Mouse (Mus musculus): ENCODE measurements around the gene Itga8. TPM values are rescaled to one million over a fixed set of nuclear protein-coding genes. Genes with fewer than 3 reads are reported as not detected.

Itga8 gene
- total and polyA plus RNA-seq, 2 experiments from 2014 or later, result 1.9 to 7.1 TPM

DNA sequence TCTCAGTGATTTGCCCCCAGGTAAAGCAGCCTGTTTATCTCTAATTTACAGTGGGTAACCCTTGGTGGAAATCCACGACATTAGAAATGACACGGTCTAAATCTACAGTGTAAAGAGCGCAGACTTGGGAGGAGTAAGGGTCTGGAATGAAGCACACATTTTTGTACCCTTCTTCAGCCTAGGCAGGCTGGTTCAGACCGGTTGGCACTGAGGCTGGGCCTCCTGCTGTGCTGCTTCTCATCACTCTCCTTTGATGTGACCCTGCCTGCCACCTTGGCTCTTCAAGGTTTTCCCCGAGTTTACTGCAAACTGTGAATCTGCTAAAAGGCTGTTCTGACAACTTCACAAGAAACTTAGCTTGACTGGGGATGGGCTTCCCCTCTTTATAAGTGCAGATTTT is 95.8 kb downstream of the Itga8 start:
- WGBS, result 61% methylated on average over 5 of the region's 5 CpGs
- Histone ChIP-seq H3K4me1 (ENCODE audit: insufficient read depth) (no peaks in the 10 kb centered on the region), H3K27me3 (ENCODE audit: insufficient read depth, low read length) (no peaks in the 10 kb centered on the region), H3K27ac (ENCODE audit: low read depth, low read length) (no peak overlapping the region), H3K4me2 (ENCODE audit: low read depth) (no peak overlapping the region), H3K9me3 (ENCODE audit: low read length) (no peaks in the 10 kb centered on the region), H3K4me3 (ENCODE audit: low read depth, low read length) (no peak overlapping the region), H3K36me3 (ENCODE audit: insufficient read depth) (no peaks in the 10 kb centered on the region), H3K9ac (no peak overlapping the region)
- no peak for ATAC-seq
- no peak for DNase-seq
- TF ChIP-seq CTCF (IDR thresholded peaks at IDR 0.05; ENCODE audit: low read depth), result no peak

DNA sequence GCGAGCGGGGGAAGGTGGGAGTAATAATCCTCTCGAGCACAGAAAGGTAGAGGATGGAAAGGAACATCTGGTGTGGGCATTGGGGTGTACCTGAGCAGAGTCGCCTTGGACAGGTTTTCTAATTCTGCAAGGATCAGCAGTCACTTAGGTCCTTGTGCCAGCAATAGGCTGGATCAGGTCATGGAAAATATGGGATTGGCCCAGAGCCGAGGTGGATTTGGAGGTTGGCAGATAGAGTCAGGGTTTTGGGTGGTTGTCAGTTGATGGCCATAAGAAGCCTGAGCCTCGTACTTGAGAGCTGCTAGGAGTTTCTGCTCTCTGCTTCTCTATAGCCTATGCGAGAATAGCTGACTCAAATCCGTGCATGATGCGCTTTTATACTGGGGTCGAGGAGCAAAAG is 98.5 kb downstream of the Itga8 start:
- no peaks in the 10 kb centered on the region for H3K27me3 ChIP-seq (ENCODE audit: insufficient read depth, low read length)

GRCm38 (mm10) chr2:12198699-12199098 is 103.0 kb downstream of the Itga8 start:
- Histone ChIP-seq H3K27me3 (ENCODE audit: insufficient read depth, low read length) (no peaks in the 10 kb centered on the region), H3K36me3 (ENCODE audit: insufficient read depth) (no peaks in the 10 kb centered on the region), H3K9ac (no peak overlapping the region), H3K9me3 (ENCODE audit: low read length) (no peaks in the 10 kb centered on the region), H3K4me2 (ENCODE audit: low read depth) (no peak overlapping the region), H3K4me3 (ENCODE audit: low read depth, low read length) (no peak overlapping the region), H3K27ac (ENCODE audit: low read depth, low read length) (no peak overlapping the region), H3K4me1 (ENCODE audit: insufficient read depth) (no peaks in the 10 kb centered on the region)
- whole genome bisulfite sequencing, result 80% methylated on average over 7 of the region's 7 CpGs
- no peak for DNase-seq
- ATAC-seq, result no peak
- TF ChIP-seq CTCF (IDR thresholded peaks at IDR 0.05; ENCODE audit: low read depth), result no peak

More for the DNA sequence above, 98.5 kb downstream of the Itga8 start:
- no peak for DNase-seq
- H3K4me1 ChIP-seq (ENCODE audit: insufficient read depth), result no peaks in the 10 kb centered on the region
- no peak overlapping the region for H3K27ac ChIP-seq (ENCODE audit: low read depth, low read length)
- ATAC-seq, result no peak
- no peak overlapping the region for H3K4me2 ChIP-seq (ENCODE audit: low read depth)
- whole genome bisulfite sequencing, result 91% methylated on average over 10 of the region's 10 CpGs
- no peak overlapping the region for H3K4me3 ChIP-seq (ENCODE audit: low read depth, low read length)
- no peaks in the 10 kb centered on the region for H3K9me3 ChIP-seq (ENCODE audit: low read length)
- TF ChIP-seq CTCF (IDR thresholded peaks at IDR 0.05; ENCODE audit: low read depth), result no peak
- H3K36me3 ChIP-seq (ENCODE audit: insufficient read depth), result no peaks in the 10 kb centered on the region
- H3K9ac ChIP-seq, result no peak overlapping the region

DNA sequence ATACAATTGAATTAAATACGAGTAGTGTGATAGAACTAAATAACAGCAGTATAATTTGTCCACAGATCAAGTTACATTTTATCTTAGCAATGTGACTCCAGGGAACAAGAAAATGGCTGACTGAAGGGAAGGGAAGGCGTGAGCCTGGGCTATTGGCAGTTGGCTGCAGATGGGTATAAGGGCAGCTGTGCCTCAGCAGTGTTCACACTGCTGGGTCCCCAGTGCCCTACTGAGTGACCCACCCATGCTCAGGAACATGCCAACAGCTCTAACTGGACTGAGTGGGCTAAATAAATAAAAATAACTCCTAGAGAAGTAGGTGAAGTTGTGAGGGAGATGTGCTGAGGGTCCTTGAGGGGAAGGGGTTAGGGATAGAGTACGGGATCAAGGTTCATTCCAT is 103.5 kb downstream of the Itga8 start:
- Histone ChIP-seq H3K9ac (no peak overlapping the region), H3K9me3 (ENCODE audit: low read length) (no peaks in the 10 kb centered on the region), H3K27ac (ENCODE audit: low read depth, low read length) (no peak overlapping the region), H3K4me3 (ENCODE audit: low read depth, low read length) (no peak overlapping the region), H3K27me3 (ENCODE audit: insufficient read depth, low read length) (no peaks in the 10 kb centered on the region), H3K36me3 (ENCODE audit: insufficient read depth) (no peaks in the 10 kb centered on the region), H3K4me1 (ENCODE audit: insufficient read depth) (no peaks in the 10 kb centered on the region), H3K4me2 (ENCODE audit: low read depth) (no peak overlapping the region)
- no peak for TF ChIP-seq CTCF (IDR thresholded peaks at IDR 0.05; ENCODE audit: low read depth)
- WGBS, result 85% methylated on average over 3 of the region's 3 CpGs
- ATAC-seq, result no peak
- no peak for DNase-seq

DNA sequence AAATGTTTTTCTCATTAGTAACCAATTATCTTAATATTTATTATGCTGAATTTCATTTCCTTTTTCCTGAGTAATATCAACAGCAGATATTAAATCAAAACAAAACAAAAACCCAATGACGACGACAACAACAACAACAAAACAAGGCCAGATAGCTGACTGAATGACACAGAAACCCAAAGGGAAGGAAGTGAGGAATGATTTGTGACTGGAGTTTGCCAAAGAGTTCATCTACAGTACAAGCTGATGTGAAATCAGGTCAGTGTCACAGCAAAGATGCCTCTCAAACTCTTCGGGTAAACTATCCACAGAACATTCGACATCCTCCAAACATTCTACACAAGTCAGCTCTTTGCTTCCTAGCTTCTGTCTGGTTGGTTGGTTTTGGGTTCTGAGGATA is 104.0 kb downstream of the Itga8 start:
- Histone ChIP-seq H3K27ac (ENCODE audit: low read depth, low read length) (no peak overlapping the region), H3K36me3 (ENCODE audit: insufficient read depth) (no peaks in the 10 kb centered on the region), H3K4me3 (ENCODE audit: low read depth, low read length) (no peak overlapping the region), H3K9ac (no peak overlapping the region), H3K4me1 (ENCODE audit: insufficient read depth) (no peaks in the 10 kb centered on the region), H3K4me2 (ENCODE audit: low read depth) (no peak overlapping the region), H3K27me3 (ENCODE audit: insufficient read depth, low read length) (no peaks in the 10 kb centered on the region), H3K9me3 (ENCODE audit: low read length) (no peaks in the 10 kb centered on the region)
- no peak for ATAC-seq
- TF ChIP-seq CTCF (IDR thresholded peaks at IDR 0.05; ENCODE audit: low read depth), result no peak
- 93% methylated on average over 4 of the region's 4 CpGs for WGBS
- no peak for DNase-seq

DNA sequence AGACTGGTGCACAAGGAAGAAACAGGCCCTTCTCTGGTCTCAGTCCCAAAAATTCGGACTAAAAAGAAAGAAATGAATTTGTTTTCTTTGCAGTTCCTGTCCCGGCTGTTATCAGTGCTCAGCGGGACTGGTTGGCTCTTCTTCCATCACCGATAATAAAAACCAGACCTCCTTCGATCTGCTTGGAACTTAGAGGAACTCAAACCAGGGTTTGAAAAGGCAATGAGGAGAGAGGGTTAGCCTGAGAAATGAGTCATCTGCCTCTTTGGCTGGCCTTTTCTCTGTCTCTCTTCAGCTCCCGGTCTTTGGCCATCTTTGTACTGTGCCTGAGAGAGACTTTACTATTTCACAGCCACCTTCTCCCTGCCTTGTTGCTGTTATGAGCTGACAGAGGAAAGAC is 112.7 kb downstream of the Itga8 start:
- Histone ChIP-seq H3K27ac (ENCODE audit: low read depth, low read length) (no peak overlapping the region), H3K4me3 (ENCODE audit: low read depth, low read length) (no peak overlapping the region), H3K9me3 (ENCODE audit: low read length) (no peaks in the 10 kb centered on the region), H3K4me1 (ENCODE audit: insufficient read depth) (no peaks in the 10 kb centered on the region), H3K27me3 (ENCODE audit: insufficient read depth, low read length) (no peaks in the 10 kb centered on the region), H3K36me3 (ENCODE audit: insufficient read depth) (no peaks in the 10 kb centered on the region), H3K9ac (no peak overlapping the region), H3K4me2 (ENCODE audit: low read depth) (no peak overlapping the region)
- TF ChIP-seq CTCF (IDR thresholded peaks at IDR 0.05; ENCODE audit: low read depth), result no peak
- ATAC-seq, result no peak
- no peak for DNase-seq
- WGBS, result 78% methylated on average over 6 of the region's 6 CpGs

- Histone ChIP-seq H3K27ac (ENCODE audit: low read depth, low read length) (no peak overlapping the region), H3K27me3 (ENCODE audit: insufficient read depth, low read length) (no peaks in the 10 kb centered on the region), H3K4me1 (ENCODE audit: insufficient read depth) (no peaks in the 10 kb centered on the region), H3K9ac (no peak overlapping the region), H3K4me3 (ENCODE audit: low read depth, low read length) (no peak overlapping the region), H3K36me3 (ENCODE audit: insufficient read depth) (no peaks in the 10 kb centered on the region), H3K4me2 (ENCODE audit: low read depth) (no peak overlapping the region), H3K9me3 (ENCODE audit: low read length) (no peaks in the 10 kb centered on the region)
- no peak for DNase-seq
- WGBS, result 56% methylated on average over 5 of the region's 5 CpGs
- TF ChIP-seq CTCF (IDR thresholded peaks at IDR 0.05; ENCODE audit: low read depth), result no peak
- no peak for ATAC-seq
These were observed 114.1 kb downstream of the Itga8 start for GRCm38 (mm10) chr2:12187646-12188045.

Measured in forebrain, postnatal 0 days (tissue).